Mouse (Mus musculus): ENCODE results near the gene Tex44. TPM values are rescaled to one million over a fixed set of nuclear protein-coding genes. Genes with fewer than 3 reads are reported as not detected.
"Not testable (repeated sequence)": the region's sequence is repeated elsewhere in the genome, so short reads cannot be mapped to it uniquely, and the experiment has no call there.

The Tex44 gene
- total RNA-seq, 2 experiments from 2014 or later, result not detected

DNA sequence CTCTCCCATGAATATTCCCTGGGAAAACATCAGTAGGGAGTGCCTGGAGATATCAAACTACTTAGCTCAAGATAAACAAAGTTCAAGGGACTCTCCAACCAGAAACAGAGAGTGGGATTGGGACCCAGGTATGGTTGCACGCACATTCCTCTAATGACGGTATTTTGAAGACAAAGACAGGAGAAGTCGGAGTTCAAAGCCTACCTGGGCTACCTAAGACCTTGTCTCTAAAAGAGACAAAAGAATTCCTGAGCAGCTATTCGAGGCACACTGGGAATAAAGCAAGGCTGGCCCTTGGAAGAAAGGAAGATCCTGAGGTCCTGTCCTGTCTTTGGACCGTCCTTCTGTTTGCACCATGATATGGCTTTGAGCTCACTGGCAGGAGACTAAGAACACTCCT lies 26.6 kb downstream of the Tex44 start:
- H3K27ac ChIP-seq, result no peak overlapping the region
- DNase-seq (ENCODE audit: extremely low spot score in 1 of 2, low spot score in 2 of 2), result no peak
- TF ChIP-seq CTCF (IDR thresholded peaks at IDR 0.05), result no peak
- H3K4me3 ChIP-seq, result no peak overlapping the region
- intact Hi-C loops (cut with DNase I), result no loop called here

GRCm38 (mm10) chr1:86456892-86457581 lies 30.9 kb downstream of the Tex44 start:
- Histone ChIP-seq H3K4me3 (no peak overlapping the region), H3K27ac (no peak overlapping the region)
- no peak for DNase-seq (ENCODE audit: extremely low spot score in 1 of 2, low spot score in 2 of 2)
- intact Hi-C loops (cut with DNase I), result no loop called here
- no peak for TF ChIP-seq CTCF (IDR thresholded peaks at IDR 0.05)

- no peak overlapping the region for H3K27ac ChIP-seq
- no peak for DNase-seq (ENCODE audit: extremely low spot score in 1 of 2, low spot score in 2 of 2)
- intact Hi-C loops (cut with DNase I), result no loop called here
- no peak for TF ChIP-seq CTCF (IDR thresholded peaks at IDR 0.05)
- no peak overlapping the region for H3K4me3 ChIP-seq
Measured at GRCm38 (mm10) chr1:86459371-86459770, 33.2 kb downstream of the Tex44 start.

- intact Hi-C loops (cut with DNase I), result no loop called here
- no peak overlapping the region for H3K27ac ChIP-seq
- no peak overlapping the region for H3K4me3 ChIP-seq
- no peak for DNase-seq (ENCODE audit: extremely low spot score in 1 of 2, low spot score in 2 of 2)
- no peak for TF ChIP-seq CTCF (IDR thresholded peaks at IDR 0.05)
Measured at GRCm38 (mm10) chr1:86464223-86464874, 38.2 kb downstream of the Tex44 start.

DNA sequence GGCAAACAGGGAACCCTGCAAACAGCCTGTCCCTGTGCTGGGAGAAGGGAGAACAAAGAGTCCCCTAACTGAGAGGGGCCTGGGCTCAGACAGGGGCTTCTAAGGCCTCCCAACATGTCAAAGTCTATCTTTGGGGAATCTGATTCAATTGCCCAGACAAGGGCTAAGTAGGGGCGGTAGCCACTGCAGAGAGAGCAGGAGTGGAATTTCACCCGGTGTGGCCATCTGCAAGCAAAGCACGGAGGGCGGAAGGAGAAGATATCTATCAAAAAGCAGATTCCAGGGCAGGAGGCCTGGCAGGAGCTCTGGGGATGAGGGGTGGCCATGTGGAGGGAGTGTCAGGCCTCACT lies 38.7 kb downstream of the Tex44 start:
- Histone ChIP-seq H3K4me3 (no peak overlapping the region), H3K27ac (no peak overlapping the region)
- DNase-seq (ENCODE audit: extremely low spot score in 1 of 2, low spot score in 2 of 2), result no peak
- intact Hi-C loops (cut with DNase I), result no loop called here
- TF ChIP-seq CTCF (IDR thresholded peaks at IDR 0.05), result no peak

GRCm38 (mm10) chr1:86467416-86467815 lies 41.3 kb downstream of the Tex44 start:
- Histone ChIP-seq H3K27ac (no peak overlapping the region), H3K4me3 (no peak overlapping the region)
- DNase-seq (ENCODE audit: extremely low spot score in 1 of 2, low spot score in 2 of 2), result no peak
- intact Hi-C loops (cut with DNase I), result no loop called here
- TF ChIP-seq CTCF (IDR thresholded peaks at IDR 0.05), result no peak

GRCm38 (mm10) chr1:86469876-86470275 lies 43.7 kb downstream of the Tex44 start:
- intact Hi-C loops (cut with DNase I), result loop anchor here (2.0 kb wide), 1 partner anchor 27 kb away; no protein-coding TSS in a partner anchor

GRCm38 (mm10) chr1:86470519-86471181 lies 44.5 kb downstream of the Tex44 start:
- TF ChIP-seq CTCF (IDR thresholded peaks at IDR 0.05), result no peak
- peak overlapping the region; percentile 86 for H3K27ac ChIP-seq
- H3K4me3 ChIP-seq, result no peak overlapping the region
- intact Hi-C loops (cut with DNase I), result loop anchor here (2.0 kb wide), 1 partner anchor 28 kb away; no protein-coding TSS in a partner anchor
- DNase-seq (ENCODE audit: extremely low spot score in 1 of 2, low spot score in 2 of 2), result peak in 1 of 2 experiments; percentile 57

More at GRCm38 (mm10) chr1:86469876-86470275, 43.7 kb downstream of the Tex44 start:
- peak overlapping the region; percentile 86; the same call in 1 of the 2 replicates for H3K27ac ChIP-seq
- H3K4me3 ChIP-seq, result no peak overlapping the region
- no peak for DNase-seq (ENCODE audit: extremely low spot score in 1 of 2, low spot score in 2 of 2)
- no peak for TF ChIP-seq CTCF (IDR thresholded peaks at IDR 0.05)

GRCm38 (mm10) chr1:86471504-86471961 lies 45.4 kb downstream of the Tex44 start:
- H3K4me3 ChIP-seq; DNase-seq (ENCODE audit: extremely low spot score in 1 of 2, low spot score in 2 of 2): not testable (repeated sequence)
- peak overlapping the region; percentile 88 for H3K27ac ChIP-seq
- intact Hi-C loops (cut with DNase I), result loop anchor here (2.0 kb wide), 1 partner anchor 29 kb away; no protein-coding TSS in a partner anchor
- TF ChIP-seq CTCF (IDR thresholded peaks at IDR 0.05), result peak; percentile 54

DNA sequence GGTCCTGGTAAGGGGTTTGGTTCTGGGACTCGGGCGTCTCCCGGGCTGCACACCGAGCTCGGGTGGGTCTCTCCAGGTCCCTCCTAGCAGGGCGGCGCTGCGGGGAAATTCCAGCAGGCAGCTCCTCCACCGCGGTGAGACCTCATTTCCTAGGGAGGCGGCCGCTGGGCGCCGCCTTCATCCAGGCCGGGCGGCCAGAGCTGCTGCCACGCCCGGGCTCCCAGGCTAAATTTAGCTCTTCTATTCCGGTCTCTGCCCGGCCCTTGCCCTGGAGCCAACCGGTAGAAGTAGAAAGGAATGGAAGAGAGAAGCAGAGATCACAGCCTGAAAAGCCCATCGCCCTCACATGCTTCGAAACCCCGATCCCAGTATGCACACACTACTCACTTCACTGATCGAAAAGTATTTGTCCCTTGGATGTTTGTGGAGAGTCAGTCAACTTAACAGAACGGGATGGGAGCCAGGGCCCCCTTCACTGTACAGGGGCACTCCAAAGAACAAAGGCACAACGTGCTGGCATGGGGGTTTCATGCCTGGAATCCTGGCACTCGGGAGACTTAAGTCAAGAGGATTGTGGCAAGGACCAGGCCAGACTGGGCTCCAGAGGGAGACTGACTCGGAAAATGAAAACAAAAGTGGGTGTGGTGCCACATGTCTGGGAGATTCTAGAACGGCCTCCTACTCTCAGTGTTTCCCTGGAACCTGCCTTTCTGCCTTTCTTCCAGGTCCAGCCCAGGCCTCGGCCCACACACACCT lies 46.2 kb downstream of the Tex44 start:
- peak in 1 of 2 experiments; percentile 37 for DNase-seq (ENCODE audit: extremely low spot score in 1 of 2, low spot score in 2 of 2)
- intact Hi-C loops (cut with DNase I), result loop anchor here (2.0 kb wide), 1 partner anchor 28 kb away; no protein-coding TSS in a partner anchor
- Histone ChIP-seq H3K27ac (peak overlapping the region; percentile 88), H3K4me3 (peak overlapping the region; percentile 27)
- TF ChIP-seq CTCF (IDR thresholded peaks at IDR 0.05), result no peak

DNA sequence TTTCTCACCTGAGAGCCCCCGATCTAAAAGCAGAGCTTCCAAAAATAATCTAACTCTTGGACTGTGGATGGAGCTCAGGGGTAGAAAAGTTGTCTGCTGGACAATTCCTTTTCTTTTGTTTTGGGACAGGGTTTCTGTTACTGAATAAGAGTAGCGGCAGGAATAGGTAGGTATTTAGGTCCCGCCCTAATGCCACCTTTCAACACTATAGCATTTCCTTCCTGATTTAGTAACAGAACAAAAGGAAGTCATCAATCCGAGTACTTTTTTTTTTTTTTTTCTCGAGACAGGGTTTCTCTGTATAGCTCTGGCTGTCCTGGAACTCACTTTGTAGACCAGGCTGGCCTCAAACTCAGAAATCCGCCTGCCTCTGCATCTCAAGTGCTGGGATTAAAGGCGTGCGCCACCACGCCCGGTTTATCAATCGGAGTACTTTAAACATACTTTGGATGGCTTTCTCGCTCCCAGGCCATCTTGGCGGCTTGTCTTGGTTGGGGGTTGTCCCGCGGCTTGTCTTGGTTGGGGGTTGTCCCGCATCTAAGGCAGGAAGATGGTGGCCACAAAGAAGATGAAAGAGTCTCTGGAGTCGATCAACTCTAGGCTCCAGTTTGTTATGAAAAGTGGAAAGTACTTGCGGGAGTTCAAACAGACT lies 47.1 kb downstream of the Tex44 start:
- no peak for TF ChIP-seq CTCF (IDR thresholded peaks at IDR 0.05)
- no peak for DNase-seq (ENCODE audit: extremely low spot score in 1 of 2, low spot score in 2 of 2)
- intact Hi-C loops (cut with DNase I), result loop anchor here (2.0 kb wide), 1 partner anchor 28 kb away; no protein-coding TSS in a partner anchor
- no peak overlapping the region for H3K4me3 ChIP-seq
- H3K27ac ChIP-seq, result peak overlapping the region; percentile 88

Other genes with a start within 250 kb of the Tex44 start
- 1 to 10 TPM in 1 of 2 experiments, under 1 TPM in 1; 0.97 to 1.4 TPM for gene B3gnt7, start 123.5 kb upstream of the Tex44 start, total RNA-seq (2021)
- 100 to 1,000 TPM; 131 to 133 TPM for gene Ncl, start 66.9 kb upstream of the Tex44 start, total RNA-seq (2021)
- gene Nmur1, start 101 bp upstream of the Tex44 start, total RNA-seq (2021), result not detected
- 100 to 1,000 TPM; 353 to 363 TPM for gene Ptma, start 100.4 kb downstream of the Tex44 start, total RNA-seq (2021)
- gene Pde6d, start 156.3 kb downstream of the Tex44 start, total RNA-seq (2021), result 10 to 100 TPM; 43.7 to 50.3 TPM
- gene Cops7b, start 156.6 kb downstream of the Tex44 start, total RNA-seq (2021), result 10 to 100 TPM; 24.5 TPM
- 10 to 100 TPM in 1 of 2 experiments, 1 to 10 TPM in 1; 8.6 to 10.5 TPM for gene Nppc, start 244.2 kb downstream of the Tex44 start, total RNA-seq (2021)